Mouse (Mus musculus) C2C12 (cell line): ENCODE data around the gene Slc25a35.

Experiments
- CEBPB ChIP-seq: IDR thresholded peaks from one replicate; pipeline ENCODE4 v1.6.1; 2011; ENCODE audit warnings: low read depth, mild to moderate bottlenecking, control low read depth, moderate library complexity
- CTCF ChIP-seq: IDR thresholded peaks from one replicate; pipeline ENCODE4 v1.5.1; 2011; ENCODE audit not compliant: control insufficient read depth, insufficient read depth, insufficient read length
- FOSL1 ChIP-seq: IDR thresholded peaks from one replicate; pipeline ENCODE4 v1.8.0; 2011; ENCODE audit warnings: mild to moderate bottlenecking, low read length; ENCODE audit not compliant: poor library complexity, insufficient read depth, severe bottlenecking
- MAX ChIP-seq: IDR thresholded peaks from one replicate; pipeline ENCODE4 v1.6.1; 2011; ENCODE audit warnings: mild to moderate bottlenecking, control low read depth
- MYOD1 ChIP-seq: IDR thresholded peaks from one replicate; pipeline ENCODE4 v1.6.1; 2011; ENCODE audit warnings: low read depth; ENCODE audit not compliant: control insufficient read depth, insufficient read length
- MYOG ChIP-seq: IDR thresholded peaks from one replicate; pipeline ENCODE4 v1.6.1; 2011; ENCODE audit not compliant: control insufficient read depth, insufficient read length; ENCODE audit errors: extremely low read depth
- USF1 ChIP-seq: IDR thresholded peaks from one replicate; pipeline ENCODE4 v1.6.1; 2011; ENCODE audit warnings: low read depth, mild to moderate bottlenecking, control low read depth, moderate library complexity

GRCm38 (mm10) chr11:68966554-68966953 lies 1.4 kb upstream of the Slc25a35 start:
- TF ChIP-seq CTCF (no peak), CEBPB (no peak), USF1 (no peak), MAX (no peak), FOSL1 (no peak), MYOD1 (no peak), MYOG (no peak)
